Mouse (Mus musculus) cerebellum, postnatal 25 days (tissue): ENCODE measurements around the gene Rbbp9.
A peak's percentile ranks its signal among the peaks of the same experiment; 100 is the strongest.
"Not testable (repeated sequence)": the region's sequence is repeated elsewhere in the genome, so short reads cannot be mapped to it uniquely, and the experiment has no call there.

Source experiments
- DNase-seq, 2 experiments: peaks; one replicate each; pipeline ENCODE4 v3.0.0; 2021; ENCODE audit warnings: mixed read lengths in 2 of 2

Gene Rbbp9

GRCm38 (mm10) chr2:144550529-144550928, at the start of gene Rbbp9:
Gene Rbbp9, minus strand, starts transcription at chr2:144550869.
- DNase-seq, result peak; percentile 73 to 76

- DNase-seq, result peak; percentile 94 to 97
Observed at GRCm38 (mm10) chr2:144599831-144600687, 49.4 kb upstream of the Rbbp9 start, which contains the start of gene Dtd1. Gene Dtd1, plus strand, starts transcription at chr2:144599897.

GRCm38 (mm10) chr2:144598006-144598405, 47.3 kb upstream of the Rbbp9 start:
- DNase-seq, result no peak

GRCm38 (mm10) chr2:144593951-144594651, 43.4 kb upstream of the Rbbp9 start, which contains the start of gene Smim26:
Gene Smim26, plus strand, starts transcription at chr2:144594054.
- DNase-seq, result peak; percentile 79 to 84

- not testable (repeated sequence) for DNase-seq
Observed at GRCm38 (mm10) chr2:144593036-144593435, 42.4 kb upstream of the Rbbp9 start.

GRCm38 (mm10) chr2:144588723-144589122, 38.1 kb upstream of the Rbbp9 start:
- DNase-seq, result no peak

- DNase-seq, result peak; percentile 98
Observed at GRCm38 (mm10) chr2:144555820-144556552, 5.3 kb upstream of the Rbbp9 start, which contains the start of gene Sec23b. Gene Sec23b, plus strand, starts transcription at chr2:144556229.

- no peak for DNase-seq
Observed at GRCm38 (mm10) chr2:144555286-144555819, 4.7 kb upstream of the Rbbp9 start.

GRCm38 (mm10) chr2:144553905-144554304, 3.2 kb upstream of the Rbbp9 start:
- no peak for DNase-seq

GRCm38 (mm10) chr2:144547559-144547958, 3.1 kb downstream of the Rbbp9 start:
- no peak for DNase-seq

- no peak for DNase-seq
Observed at GRCm38 (mm10) chr2:144545481-144545880, 5.2 kb downstream of the Rbbp9 start.

GRCm38 (mm10) chr2:144545061-144545460, 5.6 kb downstream of the Rbbp9 start:
- DNase-seq, result no peak

- no peak for DNase-seq
Observed at GRCm38 (mm10) chr2:144544630-144545029, 6.0 kb downstream of the Rbbp9 start.

- DNase-seq, result no peak
Observed at GRCm38 (mm10) chr2:144543670-144544069, 7.0 kb downstream of the Rbbp9 start.

GRCm38 (mm10) chr2:144541246-144541645, 9.4 kb downstream of the Rbbp9 start:
- DNase-seq, result no peak

- DNase-seq, result no peak
Observed at GRCm38 (mm10) chr2:144537123-144537522, 13.5 kb downstream of the Rbbp9 start.

- DNase-seq, result no peak
Observed at GRCm38 (mm10) chr2:144527821-144528174, 22.9 kb downstream of the Rbbp9 start.

- peak; percentile 97 to 98 for DNase-seq
Observed at GRCm38 (mm10) chr2:144526981-144527820, 23.5 kb downstream of the Rbbp9 start, which contains the start of the genes Dzank1 and Polr3f. Gene Dzank1, minus strand, starts transcription at chr2:144527414. Gene Polr3f, plus strand, starts transcription at chr2:144527718.

GRCm38 (mm10) chr2:144525856-144526255, 24.8 kb downstream of the Rbbp9 start:
- peak in 1 of 2 experiments; percentile 27 for DNase-seq

GRCm38 (mm10) chr2:144519772-144520171, 30.9 kb downstream of the Rbbp9 start:
- no peak for DNase-seq

- no peak for DNase-seq
Observed at GRCm38 (mm10) chr2:144514619-144515018, 36.0 kb downstream of the Rbbp9 start.

GRCm38 (mm10) chr2:144502134-144502533, 48.5 kb downstream of the Rbbp9 start:
- DNase-seq, result peak in 1 of 2 experiments; percentile 45
